Mouse (Mus musculus) kidney, postnatal 0 days (tissue): Measurements from ENCODE around the gene Myo3b. TPM values are rescaled to one million over a fixed set of nuclear protein-coding genes. Genes with fewer than 3 reads are reported as not detected.

ENCODE experiments used
- ATAC-seq: fragments of 200-750 bp; cut with Nextera tagmentation; replicated peaks from 2 replicates; pipeline ENCODE4 v1.8.0; 2017; ENCODE audit warnings: low read depth, moderate number of reproducible peaks, moderate TSS enrichment, moderate library complexity; ENCODE audit not compliant: low FRiP score
- DNase-seq: peaks from one replicate; pipeline ENCODE4 v3.0.0-alpha.2; 2016; ENCODE audit warnings: low spot score
- H3K27ac ChIP-seq: fragments of 300-500 bp; sonication (generic); 2 replicates; pipeline ENCODE4 v1.5.1; 2014; ENCODE audit warnings: mild to moderate bottlenecking
- H3K27me3 ChIP-seq: fragments of 300-500 bp; sonication (generic); 2 replicates; pipeline ENCODE4 v1.6.1; 2014; ENCODE audit warnings: low read length, mixed read lengths; ENCODE audit not compliant: insufficient read depth
- H3K36me3 ChIP-seq: fragments of 300-500 bp; sonication (generic); 2 replicates; pipeline ENCODE4 v1.6.1; 2014; ENCODE audit warnings: low read length, mixed read lengths; ENCODE audit not compliant: insufficient read depth
- H3K4me1 ChIP-seq: fragments of 300-500 bp; sonication (generic); replicated peaks from 2 replicates; pipeline ENCODE4 v1.6.1; 2014; ENCODE audit warnings: antibody characterized with exemption, low read length, mixed read lengths; ENCODE audit not compliant: insufficient read depth
- H3K4me2 ChIP-seq: fragments of 300-500 bp; sonication (generic); 2 replicates; pipeline ENCODE4 v1.6.1; 2014; ENCODE audit warnings: mild to moderate bottlenecking, low read length, moderate library complexity, mixed read lengths
- H3K4me3 ChIP-seq: fragments of 300-500 bp; sonication (generic); replicated peaks from 2 replicates; pipeline ENCODE4 v1.5.1; 2014; ENCODE audit warnings: low read depth, low read length
- H3K9ac ChIP-seq: fragments of 300-500 bp; sonication (generic); 2 replicates; pipeline ENCODE4 v1.6.1; 2014; ENCODE audit warnings: low read depth, low read length
- H3K9me3 ChIP-seq: fragments of 300-500 bp; sonication (generic); replicated peaks from 2 replicates; pipeline ENCODE4 v1.6.1; 2016; ENCODE audit warnings: low read length, inconsistent platforms, mixed read lengths
- CTCF ChIP-seq: IDR thresholded peaks from 2 replicates; pipeline ENCODE4 v1.5.1; 2016; ENCODE audit warnings: antibody characterized with exemption, low read depth, mild to moderate bottlenecking, moderate library complexity
- WGBS: fragments of 180-500 bp; shearing (Covaris S2); extraction: QIAGEN DNeasy Blood & Tissue Kit; methylation state at CpG from one replicate; pipeline ENCODE4 v1.1.7; 2014; 5-methylcytosine and 5-hydroxymethylcytosine counted together
- polyA plus RNA-seq: library from polyadenylated mRNA; unstranded; fragments of >200 nt; fragmentation: Nextera tagmentation; extraction: Ambion mirVana; gene quantifications from 2 replicates; pipeline ENCODE4 v1.2.1, GENCODE M21; 2015

Myo3b gene
- polyA plus RNA-seq, 1 experiment from 2014 or later, result 1.3 TPM

DNA sequence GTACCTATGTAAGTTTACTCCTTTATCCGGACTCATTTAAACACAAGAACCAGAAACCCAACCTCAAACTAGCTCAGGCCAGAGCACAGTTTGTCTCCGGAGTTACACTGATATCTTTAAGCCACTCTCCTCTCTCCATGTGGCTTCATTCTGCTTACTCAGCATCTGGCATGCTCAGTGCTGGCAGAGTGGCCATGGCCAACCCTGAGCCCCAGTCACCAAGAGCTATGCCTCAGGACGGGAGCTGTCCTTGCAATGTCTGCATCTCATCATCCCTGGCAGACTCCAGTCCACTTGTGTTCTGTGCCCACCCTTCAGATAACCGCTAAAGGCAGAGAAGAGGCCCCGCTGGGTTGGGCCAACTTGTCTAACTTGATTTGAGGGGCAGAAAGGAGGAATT, 368.8 kb downstream of the Myo3b start:
- Histone ChIP-seq H3K36me3 (no peaks in the 10 kb centered on the region), H3K4me3 (no peak overlapping the region), H3K4me1 (no peaks in the 10 kb centered on the region), H3K4me2 (no peak overlapping the region), H3K9ac (no peak overlapping the region), H3K27me3 (no peaks in the 10 kb centered on the region), H3K9me3 (no peaks in the 10 kb centered on the region), H3K27ac (no peak overlapping the region)
- DNase-seq, result no peak
- TF ChIP-seq CTCF, result no peak
- ATAC-seq, result no peak
- 75% methylated on average over 5 of the region's 5 CpGs for WGBS

DNA sequence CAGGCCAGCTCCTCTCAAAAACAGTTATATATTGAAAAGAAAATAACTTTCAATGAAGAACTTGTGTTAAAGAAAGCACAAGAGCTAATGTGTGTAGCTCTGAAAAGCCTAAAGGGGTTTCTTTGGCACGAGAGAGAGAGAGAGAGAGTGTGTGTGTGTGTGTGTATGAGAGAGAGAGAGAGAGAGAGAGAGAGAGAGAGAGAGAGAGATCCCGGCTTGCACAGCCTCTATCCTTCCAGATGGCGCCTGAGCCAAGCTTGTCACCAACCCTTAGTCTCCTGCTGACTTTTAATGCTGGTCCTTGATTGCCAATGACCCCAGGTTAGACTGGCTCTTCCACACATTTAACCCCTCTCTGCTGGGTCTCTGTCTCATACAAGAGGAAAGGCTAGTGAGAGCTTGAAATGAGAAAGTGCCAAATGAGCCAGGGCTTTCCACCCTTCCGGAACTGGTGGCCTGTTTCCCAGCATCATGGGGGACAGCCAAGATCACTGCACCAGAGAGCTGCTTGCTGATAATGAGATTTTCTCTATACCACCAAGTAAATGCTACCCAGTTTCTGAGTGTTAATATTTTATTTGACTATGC, 371.5 kb downstream of the Myo3b start:
- no peak for DNase-seq
- Histone ChIP-seq H3K36me3 (no peaks in the 10 kb centered on the region), H3K27me3 (no peaks in the 10 kb centered on the region), H3K27ac (no peak overlapping the region), H3K4me1 (no peaks in the 10 kb centered on the region), H3K9ac (no peak overlapping the region), H3K9me3 (no peaks in the 10 kb centered on the region), H3K4me3 (no peak overlapping the region), H3K4me2 (no peak overlapping the region)
- 75% methylated on average over 4 of the region's 4 CpGs for WGBS
- no peak for ATAC-seq
- no peak for TF ChIP-seq CTCF

DNA sequence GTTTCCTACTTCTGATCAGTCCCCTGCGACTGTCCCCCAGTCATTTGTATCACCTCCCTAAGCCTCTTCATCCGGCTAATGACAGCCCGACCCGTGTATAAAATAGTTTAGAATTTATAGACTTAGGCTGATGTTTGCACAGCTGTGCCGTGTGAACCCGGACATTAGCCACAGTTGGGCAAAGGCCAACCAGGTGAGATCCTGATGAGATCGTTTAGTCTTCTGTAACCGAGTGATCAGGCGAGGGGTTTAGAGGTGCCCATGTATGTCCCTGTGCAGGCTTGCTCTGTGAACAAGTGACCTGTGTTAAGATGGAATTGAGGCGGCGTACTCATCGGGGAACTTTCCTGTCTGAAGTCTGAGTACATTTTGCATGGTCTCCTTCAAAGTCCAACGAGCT, 373.4 kb downstream of the Myo3b start:
- no peak for ATAC-seq
- 33% methylated on average over 13 of the region's 13 CpGs for WGBS
- Histone ChIP-seq H3K4me3 (no peak overlapping the region), H3K27me3 (no peaks in the 10 kb centered on the region), H3K4me1 (no peaks in the 10 kb centered on the region), H3K27ac (no peak overlapping the region), H3K9ac (no peak overlapping the region), H3K4me2 (no peak overlapping the region), H3K9me3 (no peaks in the 10 kb centered on the region), H3K36me3 (no peaks in the 10 kb centered on the region)
- no peak for DNase-seq
- TF ChIP-seq CTCF, result no peak

GRCm38 (mm10) chr2:70414386-70414785, 375.5 kb downstream of the Myo3b start:
- no peak overlapping the region for H3K27ac ChIP-seq
- DNase-seq (no peak), ATAC-seq (no peak)
- 75% methylated on average over 1 of the region's 1 CpGs for WGBS
- H3K4me2 ChIP-seq, result no peak overlapping the region
- H3K4me3 ChIP-seq, result no peak overlapping the region
- no peak for TF ChIP-seq CTCF
- no peaks in the 10 kb centered on the region for H3K36me3 ChIP-seq
- H3K9me3 ChIP-seq, result no peaks in the 10 kb centered on the region
- H3K27me3 ChIP-seq, result no peaks in the 10 kb centered on the region
- no peak overlapping the region for H3K9ac ChIP-seq
- no peaks in the 10 kb centered on the region for H3K4me1 ChIP-seq

- Histone ChIP-seq H3K4me3 (no peak overlapping the region), H3K4me2 (no peak overlapping the region), H3K27me3 (no peaks in the 10 kb centered on the region), H3K36me3 (no peaks in the 10 kb centered on the region), H3K4me1 (no peaks in the 10 kb centered on the region), H3K9me3 (no peaks in the 10 kb centered on the region), H3K27ac (no peak overlapping the region), H3K9ac (no peak overlapping the region)
- no peak for TF ChIP-seq CTCF
- WGBS, result 71% methylated on average over 1 of the region's 1 CpGs
- no peak for ATAC-seq
- DNase-seq, result no peak
These were observed 376.6 kb downstream of the Myo3b start for GRCm38 (mm10) chr2:70415521-70415920.

DNA sequence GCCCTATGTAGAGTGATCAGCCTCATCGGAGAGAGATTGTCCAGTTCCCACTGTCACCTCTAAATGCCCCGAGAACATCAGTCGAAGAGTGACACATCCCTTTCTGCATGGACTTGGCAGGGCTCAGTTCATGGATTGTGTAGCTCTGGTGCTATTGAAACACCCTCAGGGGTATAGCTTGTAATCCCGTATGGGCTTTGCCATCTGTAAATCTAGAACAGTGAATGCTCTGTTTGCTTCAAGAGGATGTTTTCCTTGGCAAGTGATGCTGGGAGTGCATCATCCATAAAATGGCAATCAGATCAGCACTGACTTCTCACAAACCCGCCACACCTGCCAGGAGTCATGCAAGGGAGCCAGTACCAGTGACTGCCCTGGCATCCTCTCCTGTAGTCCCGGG, 380.4 kb downstream of the Myo3b start:
- no peaks in the 10 kb centered on the region for H3K4me1 ChIP-seq
- TF ChIP-seq CTCF, result no peak
- no peaks in the 10 kb centered on the region for H3K27me3 ChIP-seq
- no peaks in the 10 kb centered on the region for H3K9me3 ChIP-seq
- no peak overlapping the region for H3K4me2 ChIP-seq
- no peaks in the 10 kb centered on the region for H3K36me3 ChIP-seq
- ATAC-seq (no peak), DNase-seq (no peak)
- no peak overlapping the region for H3K27ac ChIP-seq
- 72% methylated on average over 6 of the region's 6 CpGs for WGBS
- no peak overlapping the region for H3K9ac ChIP-seq
- H3K4me3 ChIP-seq, result no peak overlapping the region

DNA sequence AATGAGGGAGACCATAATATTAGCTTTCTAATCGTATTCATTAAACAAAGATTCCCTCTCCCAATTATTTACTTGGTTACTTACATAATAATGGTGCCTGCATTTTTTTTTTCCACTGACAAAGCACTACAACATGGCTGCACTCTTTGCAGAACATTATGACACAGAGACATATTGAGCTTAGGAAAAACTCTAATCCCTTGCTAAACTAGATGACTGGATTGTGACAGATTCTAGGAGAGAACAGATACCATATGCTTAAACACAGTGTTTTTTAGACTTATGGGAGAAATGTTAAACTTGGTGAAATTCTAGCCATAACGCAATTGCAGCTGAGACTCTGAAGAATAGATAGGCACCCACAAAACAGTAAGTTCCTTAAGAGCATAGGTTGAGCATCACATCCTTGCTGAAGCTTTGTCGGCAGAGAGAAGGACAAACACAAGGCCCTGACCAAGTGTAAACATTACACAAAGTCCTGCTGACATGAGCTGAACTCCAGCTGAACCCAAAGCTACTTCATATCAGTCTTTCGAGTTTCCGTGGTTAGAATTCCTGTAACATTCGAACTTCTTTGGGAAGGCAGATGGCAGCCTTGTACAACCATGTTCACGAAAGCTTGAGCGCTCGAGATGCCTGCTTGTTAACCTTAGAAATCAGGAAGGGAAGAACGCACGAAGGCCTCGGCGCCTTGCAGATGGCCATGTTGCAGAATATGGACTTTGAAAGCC, 382.4 kb downstream of the Myo3b start:
- Histone ChIP-seq H3K4me3 (no peak overlapping the region), H3K9me3 (no peaks in the 10 kb centered on the region), H3K36me3 (no peaks in the 10 kb centered on the region), H3K27me3 (no peaks in the 10 kb centered on the region), H3K4me1 (no peaks in the 10 kb centered on the region), H3K9ac (no peak overlapping the region), H3K4me2 (no peak overlapping the region), H3K27ac (no peak overlapping the region)
- peak; percentile 46 for DNase-seq
- ATAC-seq, result no peak
- WGBS, result 73% methylated on average over 13 of the region's 13 CpGs
- TF ChIP-seq CTCF, result peak; percentile 19; the same call in 1 of the 2 replicates
